Mouse (Mus musculus) adrenal gland, adult (tissue): ENCODE results near the gene Gm5936.
A peak's percentile ranks its signal among the peaks of the same experiment; 100 is the strongest.
"Not testable (repeated sequence)": the region's sequence is repeated elsewhere in the genome, so short reads cannot be mapped to it uniquely, and the experiment has no call there.

ENCODE experiments used
- DNase-seq, 2 experiments: peaks; one replicate each; pipeline ENCODE4 v3.0.0; 2022 to 2023; ENCODE audit warnings: low spot score in 1 of 2; ENCODE audit not compliant: inconsistent age in 2 of 2

Gm5936 gene

GRCm38 (mm10) chrX:74836842-74837522, at the start of gene Gm5936:
Gene Gm5936 (plus strand): TSS chrX:74837196.
- DNase-seq = peak; percentile 21 to 22

DNA sequence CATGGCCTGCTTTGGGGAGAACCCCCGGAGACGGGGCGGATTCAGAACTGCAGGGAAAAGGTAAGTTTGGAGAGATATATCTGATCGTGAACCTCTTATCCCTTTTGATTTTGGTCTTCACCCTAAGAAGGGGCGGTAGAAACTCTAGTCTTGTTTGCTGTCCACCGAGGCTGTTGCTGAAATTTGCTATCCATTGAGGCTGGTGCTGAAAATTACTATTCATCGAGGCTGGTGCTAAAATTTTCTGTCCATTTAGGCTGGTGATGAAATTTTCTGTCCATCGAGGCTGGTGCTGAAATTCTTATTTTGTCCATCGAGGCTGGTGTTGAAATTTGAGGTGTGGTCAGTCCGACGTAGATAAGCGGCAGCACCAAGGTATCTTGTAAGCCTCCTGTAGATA, 19.1 kb downstream of the Gm5936 start:
- not testable (repeated sequence) for DNase-seq

DNA sequence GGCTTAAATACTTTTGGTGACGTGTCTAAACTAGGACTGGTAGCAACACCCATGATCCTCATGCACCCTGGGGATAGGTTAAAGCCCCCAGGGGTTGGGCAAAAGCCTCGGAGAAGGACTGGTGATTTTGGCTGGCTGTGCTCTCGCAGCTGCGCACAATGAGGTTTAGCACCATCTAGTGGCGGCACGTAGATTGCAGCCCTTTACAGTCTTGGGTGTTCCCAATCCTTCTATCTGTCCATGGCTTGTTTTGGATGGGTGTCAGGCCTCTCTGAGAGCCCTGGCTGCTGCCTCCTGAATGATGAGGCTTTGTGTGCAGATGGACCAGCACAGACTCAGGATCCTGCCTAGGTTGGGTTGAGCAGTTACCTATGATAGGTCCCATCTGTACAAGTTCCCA, 43.1 kb downstream of the Gm5936 start:
- peak; percentile 28 to 29 for DNase-seq
